Mouse (Mus musculus): ENCODE data around the gene Tmem198. TPM values are rescaled to one million over a fixed set of nuclear protein-coding genes. Genes with fewer than 3 reads are reported as not detected.
A peak's percentile ranks its signal among the peaks of the same experiment; 100 is the strongest.

The Tmem198 gene
- polyA plus RNA-seq, 1 experiment from 2014 or later = 1.7 TPM

- TF ChIP-seq CTCF (IDR thresholded peaks at IDR 0.05) = no peak
- ATAC-seq (no peak), DNase-seq (ENCODE audit: low read depth, low spot score) (no peak)
- ChIA-PET CTCF (interaction anchor here (1.0 to 2.4 kb wide), 2 partner anchors 9 to 232 kb away, joined by 3 to 17 read pairs; no protein-coding TSS in a partner anchor), POLR2A (interaction anchor here (0.6 to 1.2 kb wide), 4 partner anchors 8 to 102 kb away, joined by 3 to 10 read pairs (median 6); partner anchors contain the start of genes Chpf and Tmem198)
- in situ Hi-C loops (cut with MboI; ENCODE audit: low pct_unique_long_range_greater_than_20kb) = no loop called here
- no peaks in the 10 kb centered on the region for H3K27me3 ChIP-seq
Observed at GRCm38 (mm10) chr1:75486561-75486960, 7.2 kb downstream of the Tmem198 start.

GRCm38 (mm10) chr1:75487040-75487404 is 7.7 kb downstream of the Tmem198 start:
- ChIA-PET POLR2A (interaction anchor here (0.6 to 1.2 kb wide), 3 partner anchors 8 to 102 kb away, joined by 4 to 10 read pairs (median 7); partner anchors contain the start of genes Chpf and Tmem198), CTCF (interaction anchor here (1.0 to 2.4 kb wide), 3 partner anchors 10 to 233 kb away, joined by 3 to 17 read pairs (median 3); no protein-coding TSS in a partner anchor)
- ATAC-seq (peak; percentile 3), DNase-seq (ENCODE audit: low read depth, low spot score) (no peak)
- in situ Hi-C loops (cut with MboI; ENCODE audit: low pct_unique_long_range_greater_than_20kb) = no loop called here
- TF ChIP-seq CTCF (IDR thresholded peaks at IDR 0.05) = no peak
- no peaks in the 10 kb centered on the region for H3K27me3 ChIP-seq

GRCm38 (mm10) chr1:75487405-75488161 is 8.3 kb downstream of the Tmem198 start:
- TF ChIP-seq CTCF (IDR thresholded peaks at IDR 0.05) = no peak
- in situ Hi-C loops (cut with MboI; ENCODE audit: low pct_unique_long_range_greater_than_20kb) = no loop called here
- peak; percentile 75 for ATAC-seq
- H3K27me3 ChIP-seq = no peaks in the 10 kb centered on the region
- CTCF ChIA-PET = interaction anchor here (1.0 to 2.4 kb wide), 3 partner anchors 10 to 233 kb away, joined by 3 to 17 read pairs (median 3); no protein-coding TSS in a partner anchor
- POLR2A ChIA-PET = interaction anchor here (0.6 to 1.2 kb wide), 4 partner anchors 9 to 101 kb away, joined by 4 to 10 read pairs (median 6); partner anchors contain the start of genes Chpf and Tmem198
- no peak for DNase-seq (ENCODE audit: low read depth, low spot score)

GRCm38 (mm10) chr1:75490785-75491551 is 11.6 kb downstream of the Tmem198 start:
- POLR2A ChIA-PET = no interaction called here
- ATAC-seq (no peak), DNase-seq (ENCODE audit: low read depth, low spot score) (no peak)
- in situ Hi-C loops (cut with MboI; ENCODE audit: low pct_unique_long_range_greater_than_20kb) = no loop called here
- no peaks in the 10 kb centered on the region for H3K27me3 ChIP-seq
- CTCF ChIA-PET = no interaction called here
- no peak for TF ChIP-seq CTCF (IDR thresholded peaks at IDR 0.05)

GRCm38 (mm10) chr1:75492579-75493170 is 13.3 kb downstream of the Tmem198 start:
- ChIA-PET CTCF (no interaction called here), POLR2A (interaction anchor here (0.7 to 1.1 kb wide), 2 partner anchors 9 to 14 kb away, joined by 3 to 4 read pairs; partner anchors contain the start of genes Chpf and Tmem198)
- TF ChIP-seq CTCF (IDR thresholded peaks at IDR 0.05) = no peak
- no peak for DNase-seq (ENCODE audit: low read depth, low spot score)
- in situ Hi-C loops (cut with MboI; ENCODE audit: low pct_unique_long_range_greater_than_20kb) = no loop called here
- no peak for ATAC-seq
- peaks cover 4% of the 10 kb centered on the region for H3K27me3 ChIP-seq

- H3K27me3 ChIP-seq = peaks cover 4% of the 10 kb centered on the region
- ChIA-PET POLR2A (interaction anchor here (0.8 kb wide), 1 partner anchor 9 kb away, joined by 3 read pairs; no protein-coding TSS in a partner anchor), CTCF (interaction anchor here (1.2 to 1.3 kb wide), 3 partner anchors 18 to 64 kb away, joined by 3 to 6 read pairs (median 5); no protein-coding TSS in a partner anchor)
- no peak for TF ChIP-seq CTCF (IDR thresholded peaks at IDR 0.05)
- DNase-seq (ENCODE audit: low read depth, low spot score) (no peak), ATAC-seq (peak; percentile 48)
- in situ Hi-C loops (cut with MboI; ENCODE audit: low pct_unique_long_range_greater_than_20kb) = no loop called here
Observed at GRCm38 (mm10) chr1:75494878-75495548, 15.7 kb downstream of the Tmem198 start.

- no peak for ATAC-seq
- ChIA-PET POLR2A (no interaction called here), CTCF (no interaction called here)
- TF ChIP-seq CTCF (IDR thresholded peaks at IDR 0.05) = no peak
- no peak for DNase-seq (ENCODE audit: low read depth, low spot score)
- peaks cover 11% of the 10 kb centered on the region for H3K27me3 ChIP-seq
- in situ Hi-C loops (cut with MboI; ENCODE audit: low pct_unique_long_range_greater_than_20kb) = no loop called here
Observed at GRCm38 (mm10) chr1:75498897-75499296, 19.6 kb downstream of the Tmem198 start.

GRCm38 (mm10) chr1:75499441-75499840 is 20.1 kb downstream of the Tmem198 start:
- DNase-seq (ENCODE audit: low read depth, low spot score) (no peak), ATAC-seq (no peak)
- in situ Hi-C loops (cut with MboI; ENCODE audit: low pct_unique_long_range_greater_than_20kb) = no loop called here
- POLR2A ChIA-PET = no interaction called here
- CTCF ChIA-PET = no interaction called here
- no peak for TF ChIP-seq CTCF (IDR thresholded peaks at IDR 0.05)
- peaks cover 14% of the 10 kb centered on the region for H3K27me3 ChIP-seq

- peaks cover 21% of the 10 kb centered on the region for H3K27me3 ChIP-seq
- no peak for DNase-seq (ENCODE audit: low read depth, low spot score)
- POLR2A ChIA-PET = interaction anchor here (0.6 to 1.4 kb wide), 2 partner anchors 9 to 1957 kb away, joined by 4 read pairs; no protein-coding TSS in a partner anchor
- in situ Hi-C loops (cut with MboI; ENCODE audit: low pct_unique_long_range_greater_than_20kb) = no loop called here
- no peak for ATAC-seq
- no peak for TF ChIP-seq CTCF (IDR thresholded peaks at IDR 0.05)
- CTCF ChIA-PET = no interaction called here
Observed at GRCm38 (mm10) chr1:75501905-75502304, 22.6 kb downstream of the Tmem198 start.

Measured in Patski (cell line).